Mouse (Mus musculus) spleen, adult 2 months (tissue): Measurements from ENCODE around the gene Angptl1.

ENCODE experiments used
- CTCF ChIP-seq: fragments of 200-500 bp; IDR thresholded peaks from 2 replicates; pipeline ENCODE4 v1.5.1; 2011; ENCODE audit warnings: mild to moderate bottlenecking, inconsistent platforms; ENCODE audit not compliant: insufficient read depth, insufficient read length, insufficient replicate concordance; ENCODE audit errors: extremely low read depth
- POLR2A ChIP-seq: fragments of 200-500 bp; IDR thresholded peaks from 2 replicates; pipeline ENCODE4 v1.6.1; 2011; ENCODE audit warnings: low read depth, low read length, inconsistent platforms

GRCm38 (mm10) chr1:156870616-156871015 lies 32.3 kb downstream of the Angptl1 start:
- TF ChIP-seq CTCF (no peak), POLR2A (no peak)
